Mouse (Mus musculus) forelimb bud, embryonic 11.5 days (tissue): ENCODE measurements around the gene Olfr799.

Experiments
- DNase-seq: peaks from one replicate; pipeline ENCODE4 v3.0.0-alpha.2; 2012; ENCODE audit warnings: low read depth, low spot score

Gene Olfr799

GRCm38 (mm10) chr10:129637184-129637583 is at the start of gene Olfr799:
Gene Olfr799 (plus strand): TSS chr10:129637484.
- no peak for DNase-seq

GRCm38 (mm10) chr10:129612470-129612869 is 24.8 kb upstream of the Olfr799 start, which contains the start of gene Olfr796:
Gene Olfr796 (minus strand): TSS chr10:129612570.
- DNase-seq, result no peak

- DNase-seq, result no peak
Observed at GRCm38 (mm10) chr10:129621724-129622123, 15.6 kb upstream of the Olfr799 start.

GRCm38 (mm10) chr10:129623251-129623650 is 14.0 kb upstream of the Olfr799 start:
- DNase-seq, result no peak

GRCm38 (mm10) chr10:129627834-129628233 is 9.4 kb upstream of the Olfr799 start, which contains the start of gene Olfr798:
Gene Olfr798 (minus strand): TSS chr10:129627934.
- no peak for DNase-seq

DNA sequence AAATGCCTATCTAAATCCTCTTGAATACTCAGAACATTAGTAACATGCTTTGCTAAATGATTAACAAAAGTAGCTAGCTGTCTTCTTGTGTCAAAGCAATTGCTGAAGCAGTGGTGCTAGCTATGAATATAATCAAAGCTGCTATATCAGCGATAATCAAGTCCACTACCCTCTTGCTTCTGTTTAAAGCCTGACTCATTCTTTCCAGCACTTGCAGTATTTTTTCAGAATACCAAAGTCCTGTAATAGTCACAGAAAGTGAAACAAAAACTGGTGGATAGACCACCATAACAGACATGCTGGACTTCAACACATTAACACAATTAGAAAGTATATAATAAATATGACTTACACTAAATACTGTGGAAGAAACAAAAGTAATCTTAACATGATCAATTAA is 14.5 kb downstream of the Olfr799 start:
- no peak for DNase-seq

DNA sequence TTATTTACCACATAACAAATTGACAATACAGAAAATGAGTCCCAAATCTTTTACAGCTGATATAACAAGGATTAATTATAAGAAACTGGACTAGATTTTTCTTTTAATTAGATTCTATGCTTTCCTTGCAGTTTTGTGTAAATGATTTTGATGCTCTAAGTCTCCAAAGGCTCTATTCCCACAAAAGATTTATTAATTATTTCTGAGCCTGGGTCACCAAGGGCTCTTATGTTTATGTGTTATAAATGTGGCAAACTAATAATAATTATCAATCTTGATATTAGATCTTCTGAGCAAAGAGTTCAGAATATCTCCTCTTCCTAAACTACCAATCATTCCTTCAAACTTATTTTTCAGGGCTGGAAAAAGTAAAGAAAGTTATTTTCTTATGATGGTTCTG is 20.1 kb downstream of the Olfr799 start, which contains the start of gene Olfr800:
Gene Olfr800 (plus strand): TSS at position 301 of the 400 bp plus-strand sequence.
- no peak for DNase-seq

GRCm38 (mm10) chr10:129673765-129674164 is 36.5 kb downstream of the Olfr799 start, which contains the start of gene Olfr801:
Gene Olfr801 (minus strand): TSS chr10:129673865.
- no peak for DNase-seq

- no peak for DNase-seq
Observed at GRCm38 (mm10) chr10:129688069-129688468, 50.8 kb downstream of the Olfr799 start, which contains the start of gene Olfr802. Gene Olfr802 (minus strand): TSS chr10:129688169.

GRCm38 (mm10) chr10:129694186-129694585 is 56.9 kb downstream of the Olfr799 start, which contains the start of gene Olfr803:
Gene Olfr803 (minus strand): TSS chr10:129694286.
- DNase-seq, result no peak
